Comparison of ENCODE assay signal across 8 mouse cellular contexts in the genomic region with DNA sequence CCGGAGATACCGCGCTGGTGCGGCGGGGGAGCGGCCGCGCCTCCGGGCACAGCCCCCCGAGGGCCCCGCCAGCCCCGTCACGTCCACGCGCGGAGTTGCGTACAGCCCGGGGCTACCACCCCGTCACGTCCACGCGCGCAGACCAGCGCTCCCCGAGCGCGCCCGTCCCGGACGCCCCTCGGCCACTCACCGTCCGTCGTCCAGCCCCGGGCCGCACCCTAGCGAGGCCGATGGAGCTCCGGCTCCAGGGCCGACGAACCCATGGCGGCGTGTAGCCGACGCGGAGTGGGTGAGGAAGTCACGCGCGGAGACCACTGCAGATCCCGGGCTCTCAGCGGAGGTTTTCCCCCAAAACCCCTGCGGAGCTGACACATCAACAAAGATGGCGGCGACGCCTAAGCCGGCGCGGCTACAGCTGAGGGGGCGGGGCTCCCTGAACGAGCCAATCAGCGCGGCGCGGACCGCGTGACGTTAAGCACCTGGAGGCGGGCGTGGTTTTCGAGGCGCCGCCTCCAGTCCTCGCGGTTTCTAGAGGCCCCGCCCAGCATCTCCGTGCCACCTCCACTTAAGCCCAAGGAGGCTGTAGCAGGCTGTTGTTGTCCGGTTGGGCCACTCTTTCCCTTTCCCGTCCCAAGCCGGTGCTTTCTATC. TPM values are rescaled to one million over a fixed set of nuclear protein-coding genes. Genes with fewer than 3 reads are reported as not detected.
DNase-seq lines count a peak whose midpoint lies in the region; ATAC-seq lines count a peak whose summit lies in the region.

A gene (minus strand): TSS at position 393 of the 650 bp plus-strand sequence.

- no peaks in the 10 kb centered on the region for H3K27me3 ChIP-seq in hindbrain, embryonic 14.5 days (ENCODE audit: control insufficient read depth, insufficient read depth, low read length)

- peak; percentile 98 for ATAC-seq in hindbrain, embryonic 14.5 days (ENCODE audit: low FRiP score)

- no peaks in the 10 kb centered on the region for H3K9me3 ChIP-seq in hindbrain, embryonic 14.5 days (ENCODE audit: control insufficient read depth, low read length)

- H3K9ac ChIP-seq in hindbrain, embryonic 14.5 days: peak within 1 kb of the TSS; percentile 94

- peaks cover 30% of the 10 kb centered on the region for H3K4me1 ChIP-seq in hindbrain, embryonic 14.5 days (replicated peaks; ENCODE audit: control insufficient read depth, insufficient read depth, low read length)

- DNase-seq in R1 (ENCODE audit: low read depth, low spot score): peak; percentile 95
- DNase-seq in cerebellum, postnatal 25 days: peak; percentile 98 to 99
- DNase-seq in frontal cortex, postnatal 25 days (ENCODE audit: low spot score in 2 of 2): peak; percentile 93 to 96
- DNase-seq in hindbrain, embryonic 14.5 days (ENCODE audit: low spot score): peak; percentile 98
- DNase-seq in left cerebral cortex, adult 11 months (ENCODE audit: low spot score): peak; percentile 94
- DNase-seq in lung, postnatal 4 days: peak; percentile 96 to 97
- DNase-seq in retina, postnatal 7 days (ENCODE audit: low read depth, low spot score): peak; percentile 90
- DNase-seq in urinary bladder, adult 2 months (ENCODE audit: low spot score): peak; percentile 95

- H3K27ac ChIP-seq in hindbrain, embryonic 14.5 days: peak within 1 kb of the TSS; percentile 89

- WGBS in hindbrain, embryonic 14.5 days: under 1% methylated on average over 77 of the region's 79 CpGs

- H3K4me3 ChIP-seq in hindbrain, embryonic 14.5 days (replicated peaks; ENCODE audit: low read length): peak within 1 kb of the TSS; percentile 94

- H3K4me2 ChIP-seq in hindbrain, embryonic 14.5 days (replicated peaks): peak within 1 kb of the TSS; percentile 87

- H3K36me3 ChIP-seq in hindbrain, embryonic 14.5 days (replicated peaks; ENCODE audit: control insufficient read depth, insufficient read depth): no peaks in the 10 kb centered on the region

RNA-seq across cellular contexts. Expression of the gene that starts here (rescaled TPM):
- 24.3 and 27.2 TPM in 2 replicates for polyA plus RNA-seq in hindbrain, embryonic 14.5 days (2014; fragmentation: Nextera tagmentation; extraction: Ambion mirVana)
- polyA plus RNA-seq in urinary bladder, adult 2 months (2012; rRNA removed): 10.4 and 14.2 TPM in 2 replicates

Comparison
In these comparisons a context has a peak if more than half of its experiments do, and no peak if none do; other contexts are left out.
1. Peak in every context shown above with its lines: DNase-seq, ATAC-seq, H3K4me3 ChIP-seq and H3K27ac ChIP-seq.